Mouse (Mus musculus) thymus, postnatal 14 days (tissue): ENCODE measurements at regions not wholly inside any gene's neighbourhood (a gene's known extent, or its start where the extent isn't known, plus 50 kb on each side); places are given as distances from the start of the nearest gene placed in this dataset.

Source experiments
- DNase-seq: peaks from one replicate; pipeline ENCODE4 v3.0.0; 2021

GRCm38 (mm10) chr7:90030486-90031250, 49.9 kb upstream of the Eed start:
- no peak for DNase-seq

GRCm38 (mm10) chr7:90033086-90033485, 52.3 kb upstream of the Eed start:
- DNase-seq: no peak

GRCm38 (mm10) chr7:90033640-90034312, 53.0 kb upstream of the Eed start:
- no peak for DNase-seq

GRCm38 (mm10) chr7:90034498-90034897, 53.7 kb upstream of the Eed start:
- DNase-seq: no peak

GRCm38 (mm10) chr7:90035396-90035795, 54.6 kb upstream of the Eed start:
- no peak for DNase-seq

- no peak for DNase-seq
Measured at GRCm38 (mm10) chr7:90037736-90038135, 57.0 kb upstream of the Eed start.

- no peak for DNase-seq
Measured at GRCm38 (mm10) chr7:90039504-90039903, 58.7 kb upstream of the Eed start.

GRCm38 (mm10) chr7:90040581-90041340, 60.0 kb upstream of the Eed start:
- no peak for DNase-seq

GRCm38 (mm10) chr7:90041565-90042024, 60.8 kb upstream of the Eed start:
- DNase-seq: peak; percentile 40

- no peak for DNase-seq
Measured at GRCm38 (mm10) chr7:90042364-90042763, 61.6 kb upstream of the Eed start.

- DNase-seq: no peak
Measured at GRCm38 (mm10) chr7:90043526-90043925, 62.7 kb upstream of the Eed start.

- no peak for DNase-seq
Measured at GRCm38 (mm10) chr7:90044100-90044698, 63.4 kb upstream of the Eed start.

- DNase-seq: no peak
Measured at GRCm38 (mm10) chr7:90045208-90045800, 64.5 kb upstream of the Eed start.

GRCm38 (mm10) chr7:90046228-90046627, 65.4 kb upstream of the Eed start:
- no peak for DNase-seq

GRCm38 (mm10) chr7:90046862-90047261, 66.1 kb upstream of the Eed start:
- no peak for DNase-seq

- peak; percentile 57 for DNase-seq
Measured at GRCm38 (mm10) chr7:90048401-90049307, 67.9 kb upstream of the Eed start.

- DNase-seq: no peak
Measured at GRCm38 (mm10) chr7:90049831-90050237, 69.1 kb upstream of the Eed start.

- DNase-seq: peak; percentile 50
Measured at GRCm38 (mm10) chr7:90054795-90055511, 74.2 kb upstream of the Eed start.

GRCm38 (mm10) chr7:90057947-90058346, 72.1 kb upstream of the Picalm start:
- no peak for DNase-seq

GRCm38 (mm10) chr7:90058636-90059035, 71.4 kb upstream of the Picalm start:
- DNase-seq: no peak

GRCm38 (mm10) chr7:90059249-90059628, 70.8 kb upstream of the Picalm start:
- DNase-seq: no peak
